Mouse (Mus musculus): ENCODE data around the gene Tmem129. TPM values are rescaled to one million over a fixed set of nuclear protein-coding genes. Genes with fewer than 3 reads are reported as not detected.

Tmem129 gene
- polyA plus RNA-seq, 1 experiment from 2014 or later = 40.7 TPM

DNA sequence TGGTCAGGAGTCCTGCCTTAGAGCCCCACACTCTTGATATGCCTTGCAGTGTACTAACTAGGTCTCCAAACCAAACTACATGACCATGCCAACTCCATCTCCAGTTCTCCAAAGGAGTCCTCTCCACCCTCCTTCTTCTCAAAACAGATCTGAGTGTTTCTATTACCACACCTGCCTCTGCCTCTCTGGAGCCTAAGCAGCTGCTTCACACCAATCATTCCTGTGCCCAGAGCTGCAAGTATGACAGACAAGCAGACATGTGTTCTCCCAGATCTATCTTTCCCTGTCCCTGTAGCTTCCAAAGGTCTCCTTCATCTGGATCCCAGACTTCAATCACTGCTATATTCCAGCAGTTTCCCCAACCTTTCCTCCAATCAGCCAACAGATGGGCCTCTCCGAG, 1.5 kb downstream of the Tmem129 start:
- H3K36me3 ChIP-seq = peaks cover 29% of the 10 kb centered on the region
- no peaks in the 10 kb centered on the region for H3K27me3 ChIP-seq
- H3K4me2 ChIP-seq (replicated peaks) = peak overlapping the region; percentile 94
- H3K4me1 ChIP-seq = peaks cover 37% of the 10 kb centered on the region
- H3K9ac ChIP-seq = peak overlapping the region; percentile 88
- peak overlapping the region; percentile 71 for H3K4me3 ChIP-seq
- peak overlapping the region; percentile 93; the same call in 1 of the 2 replicates for H3K27ac ChIP-seq
- 48% methylated on average over 1 of the region's 1 CpGs for whole genome bisulfite sequencing
- no peak for ATAC-seq (ENCODE audit: insufficient number of reproducible peaks, insufficient read depth, low FRiP score, low TSS enrichment)
- H3K9me3 ChIP-seq = no peaks in the 10 kb centered on the region

DNA sequence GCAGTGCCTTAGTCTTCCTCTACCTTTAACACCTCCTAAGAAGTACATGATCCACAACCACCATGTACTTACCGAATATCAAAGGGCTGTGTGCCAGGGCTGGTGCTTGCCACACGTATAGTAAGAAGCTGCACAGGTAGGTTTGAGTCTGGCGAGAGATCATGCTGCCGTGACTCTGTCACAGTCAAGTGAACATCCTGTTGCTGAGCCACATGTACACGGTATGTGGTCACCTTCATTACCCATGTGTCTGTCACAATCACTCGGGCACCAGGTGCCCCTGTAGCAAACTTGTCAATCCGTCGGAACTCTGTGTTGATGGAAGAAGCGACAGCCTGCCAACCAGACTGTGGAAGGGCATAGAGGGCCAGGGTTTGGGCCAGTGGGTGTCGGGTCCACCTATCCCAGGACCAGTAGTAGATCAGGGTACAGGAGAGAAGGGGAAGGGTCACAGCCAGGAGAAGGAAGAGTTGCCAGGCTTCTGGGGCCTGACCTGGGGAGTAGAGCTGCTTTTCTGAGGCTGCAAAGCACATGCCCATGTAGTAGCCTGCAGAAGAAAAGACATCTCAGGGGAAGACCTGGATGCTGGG, 2.9 kb downstream of the Tmem129 start:
- no peaks in the 10 kb centered on the region for H3K9me3 ChIP-seq
- no peak overlapping the region for H3K4me2 ChIP-seq (replicated peaks)
- H3K27me3 ChIP-seq = no peaks in the 10 kb centered on the region
- peaks cover 16% of the 10 kb centered on the region; the same call in 1 of the 2 replicates for H3K36me3 ChIP-seq
- no peak overlapping the region for H3K27ac ChIP-seq
- no peak overlapping the region for H3K9ac ChIP-seq
- H3K4me3 ChIP-seq = no peak overlapping the region
- WGBS = 93% methylated on average over 10 of the region's 10 CpGs
- ATAC-seq (ENCODE audit: insufficient number of reproducible peaks, insufficient read depth, low FRiP score, low TSS enrichment) = no peak
- peaks cover 46% of the 10 kb centered on the region for H3K4me1 ChIP-seq

DNA sequence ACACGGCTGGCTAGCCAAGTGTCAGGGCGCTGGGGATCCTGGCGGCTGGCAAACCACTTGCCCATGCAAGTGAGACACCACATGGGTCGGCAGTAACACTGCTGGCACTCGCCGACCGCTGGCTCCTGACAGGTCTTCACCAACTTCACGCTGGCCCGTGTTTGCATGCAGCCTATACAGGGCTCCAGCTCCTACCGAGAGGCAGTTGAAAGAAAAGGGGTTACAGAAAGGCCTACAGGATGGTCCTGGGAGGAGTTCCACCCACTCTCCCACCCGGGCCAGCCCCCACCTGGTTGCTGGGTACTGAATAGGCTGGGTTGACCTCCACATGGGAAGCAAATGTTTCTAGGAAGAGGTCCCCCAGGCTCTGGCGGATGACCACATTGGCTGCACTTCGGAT, 3.8 kb downstream of the Tmem129 start:
- ATAC-seq (ENCODE audit: insufficient number of reproducible peaks, insufficient read depth, low FRiP score, low TSS enrichment) = no peak
- Histone ChIP-seq H3K4me1 (peaks cover 42% of the 10 kb centered on the region), H3K27me3 (no peaks in the 10 kb centered on the region), H3K9me3 (no peaks in the 10 kb centered on the region), H3K36me3 (peaks cover 16% of the 10 kb centered on the region; the same call in 1 of the 2 replicates), H3K27ac (no peak overlapping the region), H3K4me3 (no peak overlapping the region), H3K9ac (no peak overlapping the region), H3K4me2 (replicated peaks) (no peak overlapping the region)
- 92% methylated on average over 13 of the region's 13 CpGs for WGBS

DNA sequence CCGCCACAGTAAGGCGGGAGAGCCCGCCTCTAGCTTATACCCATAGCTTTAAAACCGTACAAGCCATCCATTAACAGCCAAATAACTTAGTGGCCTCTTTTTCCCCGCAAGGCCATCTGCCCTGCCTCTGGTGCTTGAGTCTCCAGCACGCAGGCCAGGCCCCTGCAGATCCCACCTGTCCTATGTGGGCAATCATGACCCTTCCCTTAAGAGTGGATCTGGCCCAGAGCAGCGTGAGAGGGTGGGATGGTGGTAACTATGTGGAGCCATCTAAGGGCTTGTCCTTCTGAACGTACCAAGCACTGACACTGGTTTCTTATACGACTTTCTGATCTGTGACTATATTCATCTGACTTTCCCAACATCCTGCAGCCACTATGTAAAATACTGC, 5.4 kb downstream of the Tmem129 start:
- Histone ChIP-seq H3K4me2 (replicated peaks) (peak overlapping the region; percentile 64), H3K4me1 (peaks cover 35% of the 10 kb centered on the region), H3K4me3 (peak overlapping the region; percentile 81), H3K36me3 (peaks cover 26% of the 10 kb centered on the region), H3K9me3 (no peaks in the 10 kb centered on the region), H3K27ac (peak overlapping the region; percentile 94), H3K27me3 (no peaks in the 10 kb centered on the region), H3K9ac (peak overlapping the region; percentile 39; the same call in 1 of the 2 replicates)
- 5% methylated on average over 9 of the region's 9 CpGs for WGBS
- ATAC-seq (ENCODE audit: insufficient number of reproducible peaks, insufficient read depth, low FRiP score, low TSS enrichment) = 0 out of 2 replicates have a peak, but pooled peaks have one; percentile 20

DNA sequence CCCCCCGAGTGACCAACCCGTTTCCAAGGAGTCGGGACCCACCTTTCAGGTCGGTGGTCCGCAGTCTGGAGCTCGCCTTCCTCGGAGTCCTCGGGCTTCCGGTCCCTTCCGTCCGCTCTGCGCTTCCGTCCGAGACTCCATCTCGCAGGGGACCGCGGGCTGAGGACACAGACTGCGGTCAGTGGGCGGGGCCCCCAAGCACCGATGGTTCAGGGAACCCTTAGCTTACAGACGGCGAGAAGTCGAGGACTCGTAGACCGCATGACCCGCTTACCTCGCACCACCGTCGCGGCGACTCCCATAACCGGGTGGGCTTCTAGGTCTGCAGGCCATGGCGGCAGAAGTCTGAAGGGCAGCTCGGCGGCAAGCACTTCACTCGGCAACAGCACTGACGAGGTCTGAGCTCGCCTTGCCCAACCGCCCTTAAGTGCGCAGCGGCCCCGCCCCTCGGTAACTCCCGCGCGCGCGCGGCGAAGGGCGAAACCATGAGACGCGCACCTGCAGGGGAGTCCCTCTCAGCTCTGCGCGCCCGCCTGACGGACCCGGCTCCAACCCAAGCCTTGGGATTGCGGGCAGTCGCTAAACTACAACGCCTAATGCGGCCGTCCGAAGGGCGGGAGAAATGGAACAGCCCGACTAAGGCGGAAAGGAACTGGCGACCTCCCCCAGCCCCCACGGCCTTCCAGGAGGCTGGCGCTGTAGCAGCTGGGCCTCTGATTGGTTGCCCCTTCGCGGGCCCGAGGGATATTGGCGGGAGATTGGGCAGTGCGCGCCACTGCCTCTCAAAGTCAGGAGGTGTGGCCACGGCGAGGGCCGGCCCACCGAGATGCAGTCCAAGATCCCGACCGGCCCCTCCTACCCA, 6.1 kb downstream of the Tmem129 start, which contains the start of gene Slbp:
Gene Slbp, minus strand, starts transcription at position 654 of the 862 bp plus-strand sequence.
- Histone ChIP-seq H3K36me3 (peaks cover 32% of the 10 kb centered on the region), H3K9me3 (no peaks in the 10 kb centered on the region), H3K9ac (peak within 1 kb of the TSS; percentile 81), H3K4me3 (peak within 1 kb of the TSS; percentile 81), H3K4me2 (replicated peaks) (peak within 1 kb of the TSS; percentile 64), H3K4me1 (peaks cover 35% of the 10 kb centered on the region), H3K27me3 (no peaks in the 10 kb centered on the region), H3K27ac (peak within 1 kb of the TSS; percentile 94)
- peak; percentile 94 for ATAC-seq (ENCODE audit: insufficient number of reproducible peaks, insufficient read depth, low FRiP score, low TSS enrichment)
- under 1% methylated on average over 82 of the region's 82 CpGs for WGBS

DNA sequence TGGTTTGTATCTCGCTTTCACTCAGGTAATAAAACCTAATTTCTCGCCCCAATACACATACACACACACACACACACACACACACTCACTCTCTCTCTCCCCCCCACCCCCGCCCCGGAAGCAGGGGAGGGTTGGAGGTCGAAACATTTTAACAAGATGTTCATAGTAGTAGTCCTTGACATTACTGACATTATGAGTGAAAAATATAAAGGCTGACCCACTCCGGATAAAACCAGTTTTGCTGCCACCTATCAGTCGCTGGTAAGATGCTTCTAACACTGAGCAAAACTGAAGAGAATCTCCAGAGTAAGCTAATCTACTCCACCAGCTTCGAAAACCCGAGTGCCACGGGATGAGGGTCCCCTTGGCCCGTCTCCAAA, 6.7 kb downstream of the Tmem129 start:
- Histone ChIP-seq H3K36me3 (peaks cover 37% of the 10 kb centered on the region), H3K4me2 (replicated peaks) (peak overlapping the region; percentile 64), H3K27me3 (no peaks in the 10 kb centered on the region), H3K9ac (peak overlapping the region; percentile 81), H3K4me1 (peaks cover 29% of the 10 kb centered on the region), H3K9me3 (no peaks in the 10 kb centered on the region), H3K27ac (peak overlapping the region; percentile 94), H3K4me3 (peak overlapping the region; percentile 81)
- WGBS = under 1% methylated on average over 11 of the region's 11 CpGs
- ATAC-seq (ENCODE audit: insufficient number of reproducible peaks, insufficient read depth, low FRiP score, low TSS enrichment) = 0 out of 2 replicates have a peak, but pooled peaks have one; percentile 0

DNA sequence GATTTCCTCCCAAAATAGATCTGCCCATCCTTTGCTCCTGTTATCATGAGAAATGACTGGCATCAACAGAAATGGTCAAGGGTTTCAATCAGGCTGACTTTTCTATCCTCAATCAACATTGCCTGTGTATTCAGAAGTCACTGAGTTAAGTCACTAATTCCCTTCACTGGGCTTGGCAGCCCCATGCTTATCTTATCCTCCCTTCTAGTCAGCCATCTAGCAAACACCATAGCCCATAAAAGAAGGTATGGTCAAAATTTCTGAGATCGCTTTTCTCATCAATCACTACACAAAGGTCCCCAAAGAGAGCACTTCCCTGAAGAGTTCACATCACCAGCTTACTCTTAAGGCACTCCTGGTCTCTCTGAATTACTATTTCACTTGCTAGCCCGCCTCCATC, 7.2 kb downstream of the Tmem129 start:
- H3K27ac ChIP-seq = peak overlapping the region; percentile 94
- H3K9me3 ChIP-seq = no peaks in the 10 kb centered on the region
- H3K9ac ChIP-seq = peak overlapping the region; percentile 81
- no peaks in the 10 kb centered on the region for H3K27me3 ChIP-seq
- ATAC-seq (ENCODE audit: insufficient number of reproducible peaks, insufficient read depth, low FRiP score, low TSS enrichment) = no peak
- H3K4me2 ChIP-seq (replicated peaks) = peak overlapping the region; percentile 64
- H3K36me3 ChIP-seq = peaks cover 42% of the 10 kb centered on the region
- H3K4me3 ChIP-seq = peak overlapping the region; percentile 81
- H3K4me1 ChIP-seq = peaks cover 24% of the 10 kb centered on the region
- 20% methylated on average over 2 of the region's 2 CpGs for WGBS

DNA sequence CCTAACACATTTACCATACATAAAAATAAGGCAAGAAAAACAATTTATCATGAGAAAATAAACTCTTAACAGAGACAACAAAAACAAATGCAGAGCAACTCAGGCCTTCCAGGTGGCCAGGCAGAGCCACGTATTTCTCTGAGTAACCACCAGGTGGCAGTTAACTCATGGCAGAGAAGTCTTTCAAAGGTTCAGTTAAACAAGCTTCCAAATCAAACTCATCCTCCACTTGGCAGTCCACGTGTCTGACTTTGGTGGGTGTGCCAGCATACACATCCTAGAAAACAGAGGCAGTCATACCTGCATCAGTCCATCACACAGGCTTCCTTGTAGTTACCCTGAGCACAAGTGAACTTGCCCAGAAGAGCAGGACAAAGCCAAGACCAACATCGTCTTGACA, 17.6 kb downstream of the Tmem129 start:
- H3K27me3 ChIP-seq = no peaks in the 10 kb centered on the region
- H3K4me2 ChIP-seq (replicated peaks) = no peak overlapping the region
- no peak overlapping the region for H3K4me3 ChIP-seq
- no peak for ATAC-seq (ENCODE audit: insufficient number of reproducible peaks, insufficient read depth, low FRiP score, low TSS enrichment)
- H3K4me1 ChIP-seq = no peaks in the 10 kb centered on the region
- H3K9ac ChIP-seq = no peak overlapping the region
- 45% methylated on average over 3 of the region's 3 CpGs for WGBS
- peaks cover 68% of the 10 kb centered on the region for H3K36me3 ChIP-seq
- no peak overlapping the region for H3K27ac ChIP-seq
- H3K9me3 ChIP-seq = no peaks in the 10 kb centered on the region

DNA sequence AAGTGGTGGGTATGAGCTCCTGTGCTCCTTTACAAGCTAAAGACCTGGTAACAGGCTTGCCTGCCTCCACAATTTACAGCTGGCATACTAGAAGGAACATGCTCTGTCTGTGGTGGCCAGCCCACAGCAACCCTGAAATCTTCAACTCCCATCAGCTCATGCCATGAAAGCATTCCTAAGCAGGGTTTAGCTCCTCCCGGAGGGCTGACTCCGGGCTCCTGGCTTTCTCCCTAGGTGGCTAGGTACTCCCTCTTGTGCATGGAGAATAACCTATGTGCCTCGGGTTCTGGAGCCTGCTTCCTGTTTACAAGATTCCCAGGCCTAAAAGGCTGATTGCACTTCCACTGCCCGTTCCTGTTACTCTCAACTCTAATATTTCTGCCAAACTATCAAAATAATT, 19.4 kb downstream of the Tmem129 start:
- WGBS = 64% methylated on average over 4 of the region's 4 CpGs
- H3K9me3 ChIP-seq = no peaks in the 10 kb centered on the region
- peaks cover 56% of the 10 kb centered on the region for H3K36me3 ChIP-seq

DNA sequence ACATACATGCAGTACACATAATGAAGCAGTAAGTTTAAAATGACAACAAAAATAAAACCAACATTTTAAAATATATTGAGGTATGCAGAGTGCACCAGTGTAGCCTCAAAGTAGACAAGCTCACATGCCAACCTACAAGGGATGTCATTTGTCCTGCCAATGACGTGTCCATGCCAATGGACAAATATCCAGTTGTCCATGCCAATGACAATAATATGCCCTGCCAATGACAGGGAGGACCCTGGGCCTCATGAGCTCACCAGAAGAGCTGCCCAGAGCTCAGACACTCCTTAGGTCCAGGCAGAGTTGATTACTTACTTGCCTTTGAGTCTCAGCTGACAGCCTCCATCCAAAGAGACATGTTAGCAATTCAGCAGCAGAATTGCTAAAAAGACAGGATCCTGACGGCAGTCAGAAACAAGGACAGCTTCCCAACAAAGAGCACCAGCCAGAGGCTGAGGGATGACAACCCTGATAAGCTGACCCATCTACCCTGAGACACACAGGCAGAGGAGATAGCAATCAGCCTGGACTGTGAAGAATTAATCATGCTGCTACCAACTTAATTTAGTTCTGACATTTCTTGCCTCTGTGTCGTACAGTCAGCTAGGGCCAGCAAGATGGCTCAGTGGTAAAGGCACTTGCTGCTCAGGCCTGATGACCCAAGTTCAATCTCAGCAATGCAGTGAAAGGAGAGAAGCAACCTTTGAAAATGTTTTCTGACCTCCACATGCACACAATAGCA, 20.4 kb downstream of the Tmem129 start:
- Histone ChIP-seq H3K4me2 (replicated peaks) (no peak overlapping the region), H3K27me3 (no peaks in the 10 kb centered on the region), H3K36me3 (peaks cover 46% of the 10 kb centered on the region), H3K4me1 (no peaks in the 10 kb centered on the region), H3K9ac (no peak overlapping the region), H3K27ac (no peak overlapping the region), H3K9me3 (no peaks in the 10 kb centered on the region), H3K4me3 (no peak overlapping the region)
- WGBS = 81% methylated on average over 3 of the region's 3 CpGs
- ATAC-seq (ENCODE audit: insufficient number of reproducible peaks, insufficient read depth, low FRiP score, low TSS enrichment) = no peak

More for the DNA sequence above, 19.4 kb downstream of the Tmem129 start:
- 0 out of 2 replicates have a peak overlapping the region, but pooled peaks have one; percentile 11 for H3K27ac ChIP-seq
- H3K4me2 ChIP-seq (replicated peaks) = no peak overlapping the region
- no peaks in the 10 kb centered on the region for H3K4me1 ChIP-seq
- H3K9ac ChIP-seq = no peak overlapping the region
- no peak for ATAC-seq (ENCODE audit: insufficient number of reproducible peaks, insufficient read depth, low FRiP score, low TSS enrichment)
- H3K4me3 ChIP-seq = no peak overlapping the region
- H3K27me3 ChIP-seq = no peaks in the 10 kb centered on the region

DNA sequence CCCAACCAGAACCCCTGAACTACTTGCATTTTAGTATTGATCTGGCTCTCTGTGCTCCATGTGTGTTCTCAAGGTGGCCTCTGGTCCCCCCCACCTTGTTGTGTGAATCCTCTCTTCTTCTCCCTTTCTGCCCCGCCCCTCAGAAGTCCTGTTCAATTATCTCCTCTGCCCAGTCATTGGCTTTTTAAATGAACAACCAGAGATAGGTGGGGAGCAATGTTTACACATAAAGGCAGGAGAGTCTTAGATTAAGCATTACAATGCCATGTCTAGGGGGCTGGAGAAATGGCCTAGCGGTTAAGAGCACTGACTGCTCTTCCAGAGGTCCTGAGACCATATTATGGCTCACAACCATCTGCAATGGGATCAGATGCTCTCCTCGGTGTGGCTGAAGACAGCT, 22.9 kb downstream of the Tmem129 start:
- H3K4me1 ChIP-seq = 0 out of 2 replicates have a peak, but pooled peaks cover 8% of the 10 kb centered on the region
- no peak for ATAC-seq (ENCODE audit: insufficient number of reproducible peaks, insufficient read depth, low FRiP score, low TSS enrichment)
- no peaks in the 10 kb centered on the region for H3K9me3 ChIP-seq
- no peak overlapping the region for H3K27ac ChIP-seq
- H3K36me3 ChIP-seq = peaks cover 25% of the 10 kb centered on the region
- H3K9ac ChIP-seq = no peak overlapping the region
- no peak overlapping the region for H3K4me3 ChIP-seq
- 82% methylated on average over 3 of the region's 3 CpGs for WGBS
- H3K4me2 ChIP-seq (replicated peaks) = no peak overlapping the region
- H3K27me3 ChIP-seq = no peaks in the 10 kb centered on the region
